Mouse (Mus musculus) mouse embryonic stem cell (cell line): ENCODE data around the gene Stip1.

Experiments used
- in situ Hi-C, 2 experiments: fragments of 300-500 bp; cut with MboI; formaldehyde crosslinking; loops; 1 replicate in 1 of 2; 3 replicates in 1 of 2; pipeline ENCODE4 v1.14.3; 2019 to 2020; ENCODE audit warnings: low sequenced_read_pairs in 2 of 2, low pct_unique_long_range_greater_than_20kb in 1 of 2, mixed read lengths in 1 of 2; ENCODE audit not compliant: unreplicated experiment in 1 of 2

Gene Stip1

GRCm38 (mm10) chr19:7040637-7041130 is 917 bp upstream of the Stip1 start:
- in situ Hi-C loops = no loop called here

- in situ Hi-C loops = no loop called here
Measured at GRCm38 (mm10) chr19:7039088-7039720, 563 bp downstream of the Stip1 start.

- in situ Hi-C loops = no loop called here
Measured at GRCm38 (mm10) chr19:7034006-7034405, 5.8 kb downstream of the Stip1 start.

- in situ Hi-C loops = no loop called here
Measured at GRCm38 (mm10) chr19:7029531-7029930, 10.2 kb downstream of the Stip1 start.

- in situ Hi-C loops = no loop called here
Measured at GRCm38 (mm10) chr19:7020224-7020641, 19.5 kb downstream of the Stip1 start.

- in situ Hi-C loops = no loop called here
Measured at GRCm38 (mm10) chr19:7019191-7019590, 20.6 kb downstream of the Stip1 start, which contains the start of gene Fermt3. Gene Fermt3 (minus strand): TSS chr19:7019469.

- in situ Hi-C loops = no loop called here
Measured at GRCm38 (mm10) chr19:7018546-7018945, 21.2 kb downstream of the Stip1 start.

- in situ Hi-C loops = no loop called here
Measured at GRCm38 (mm10) chr19:7017541-7018457, 22.0 kb downstream of the Stip1 start.

- in situ Hi-C loops = no loop called here
Measured at GRCm38 (mm10) chr19:7014481-7015135, 25.2 kb downstream of the Stip1 start.

GRCm38 (mm10) chr19:7013984-7014383 is 25.8 kb downstream of the Stip1 start:
- in situ Hi-C loops = no loop called here

GRCm38 (mm10) chr19:7012426-7012825 is 27.3 kb downstream of the Stip1 start:
- in situ Hi-C loops = no loop called here

GRCm38 (mm10) chr19:7006892-7007593 is 32.7 kb downstream of the Stip1 start:
- in situ Hi-C loops = no loop called here

GRCm38 (mm10) chr19:6999360-7000063 is 40.3 kb downstream of the Stip1 start:
- in situ Hi-C loops = no loop called here

- in situ Hi-C loops = no loop called here
Measured at GRCm38 (mm10) chr19:6997721-6998290, 42.0 kb downstream of the Stip1 start.

GRCm38 (mm10) chr19:6996006-6996405 is 43.8 kb downstream of the Stip1 start, which contains the start of the genes Nudt22 and Trpt1:
Gene Nudt22 (minus strand): TSS chr19:6996117.
Gene Trpt1 (plus strand): TSS chr19:6996131.
- in situ Hi-C loops = no loop called here

- in situ Hi-C loops = no loop called here
Measured at GRCm38 (mm10) chr19:6995255-6995991, 44.3 kb downstream of the Stip1 start.

GRCm38 (mm10) chr19:6994489-6994888 is 45.3 kb downstream of the Stip1 start:
- in situ Hi-C loops = no loop called here
